Mouse (Mus musculus) layer of hippocampus, adult 8-10 months (tissue): ENCODE data around the gene AI661453. TPM values are rescaled to one million over a fixed set of nuclear protein-coding genes. Genes with fewer than 3 reads are reported as not detected.
"Not testable (repeated sequence)": the region's sequence is repeated elsewhere in the genome, so short reads cannot be mapped to it uniquely, and the experiment has no call there.

Experiments used
- DNase-seq, 2 experiments: peaks; one replicate each; pipeline ENCODE4 v3.0.0; 2022; ENCODE audit warnings: low spot score in 2 of 2
- total RNA-seq, 4 experiments: library from RNA; stranded (reverse); gene quantifications; 2 replicates each; pipeline ENCODE4 v1.2.4; 2022

The AI661453 gene
- total RNA-seq, 4 experiments from 2014 or later: 0.23 to 0.82 (median 0.66) TPM

GRCm38 (mm10) chr17:47501946-47502706 lies 65.7 kb downstream of the AI661453 start, which contains the start of gene Taf8:
TSS of gene Taf8 (minus strand) at chr17:47502292.
- DNase-seq: peak; percentile 87 to 93

GRCm38 (mm10) chr17:47502707-47503045 lies 66.3 kb downstream of the AI661453 start:
- not testable (repeated sequence) for DNase-seq

GRCm38 (mm10) chr17:47503689-47504088 lies 67.3 kb downstream of the AI661453 start:
- DNase-seq: no peak

- no peak for DNase-seq
Measured at GRCm38 (mm10) chr17:47504228-47504627, 67.8 kb downstream of the AI661453 start.

DNA sequence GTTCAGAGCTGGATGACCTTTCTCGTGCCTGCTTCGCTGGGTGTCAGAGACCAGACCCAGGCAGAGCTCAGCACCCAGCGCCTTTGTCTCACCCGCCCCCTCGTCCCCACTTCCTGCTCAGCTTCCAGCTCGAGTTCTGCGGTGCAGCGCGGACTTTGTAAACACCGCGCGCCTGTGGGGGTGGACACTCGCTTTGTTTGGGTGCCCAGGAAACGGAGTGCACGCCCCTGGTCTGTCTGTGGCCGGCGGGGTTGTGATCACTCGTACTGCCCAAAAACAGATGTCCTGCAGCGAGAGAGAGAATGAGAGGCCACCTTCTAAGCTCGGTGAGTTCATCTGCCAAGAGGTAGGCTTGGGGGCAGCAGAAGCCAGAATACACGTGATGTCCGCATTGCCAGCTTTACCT lies 68.5 kb downstream of the AI661453 start, which contains the start of gene Ccnd3:
Gene Ccnd3, plus strand, starts transcription at position 111 of the 406 bp plus-strand sequence.
- DNase-seq: peak; percentile 54 to 59

- no peak for DNase-seq
Measured at GRCm38 (mm10) chr17:47505566-47505965, 69.2 kb downstream of the AI661453 start.

DNA sequence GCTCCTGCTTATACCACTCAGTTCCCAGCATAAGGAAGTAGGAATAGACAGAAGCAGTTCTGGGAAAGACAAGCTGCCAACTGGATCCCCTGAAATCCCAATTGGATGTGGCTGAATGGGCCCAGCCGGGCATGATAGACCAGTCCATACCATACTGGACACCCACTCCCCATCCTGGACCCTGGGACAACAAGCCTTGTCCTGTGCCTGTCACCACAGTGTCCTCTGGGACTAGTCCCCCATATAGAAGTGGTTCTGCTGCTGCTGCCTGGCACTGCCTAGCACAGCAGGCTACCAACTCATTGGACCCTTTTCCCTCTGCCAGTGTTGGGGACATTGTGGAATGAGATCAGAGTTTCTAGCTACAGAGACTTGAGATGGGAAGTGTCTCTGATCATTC lies 69.6 kb downstream of the AI661453 start:
- no peak for DNase-seq

DNA sequence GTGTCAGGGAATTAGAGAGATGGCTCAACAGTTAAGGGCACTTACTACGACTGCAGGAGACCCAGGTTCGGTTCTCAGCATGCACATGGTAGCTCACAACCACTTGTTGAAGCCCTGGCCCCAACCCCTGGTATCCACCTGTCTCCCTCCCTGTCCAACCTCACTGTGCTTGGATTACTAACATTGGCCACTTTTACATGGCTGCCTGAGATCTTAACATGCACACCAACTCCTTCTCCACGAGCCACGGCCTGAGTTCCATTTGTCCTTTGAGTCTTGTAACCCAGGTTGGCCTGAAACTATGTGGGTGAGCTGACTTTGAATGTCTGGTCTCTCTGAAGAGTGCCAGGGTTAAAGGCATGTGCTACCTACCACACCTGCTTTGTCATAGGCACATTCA lies 70.3 kb downstream of the AI661453 start:
- no peak for DNase-seq

- DNase-seq: no peak
Measured at GRCm38 (mm10) chr17:47507523-47507922, 71.1 kb downstream of the AI661453 start.

- peak; percentile 81 to 87 for DNase-seq
Measured at GRCm38 (mm10) chr17:47508012-47508608, 71.7 kb downstream of the AI661453 start.

GRCm38 (mm10) chr17:47509031-47509705 lies 72.8 kb downstream of the AI661453 start:
- DNase-seq: no peak

GRCm38 (mm10) chr17:47511111-47512020 lies 75.0 kb downstream of the AI661453 start:
- peak; percentile 95 to 98 for DNase-seq

- DNase-seq: no peak
Measured at GRCm38 (mm10) chr17:47512956-47513775, 76.8 kb downstream of the AI661453 start.

- no peak for DNase-seq
Measured at GRCm38 (mm10) chr17:47515180-47515844, 78.9 kb downstream of the AI661453 start.

GRCm38 (mm10) chr17:47516232-47516631 lies 79.8 kb downstream of the AI661453 start:
- DNase-seq: no peak

DNA sequence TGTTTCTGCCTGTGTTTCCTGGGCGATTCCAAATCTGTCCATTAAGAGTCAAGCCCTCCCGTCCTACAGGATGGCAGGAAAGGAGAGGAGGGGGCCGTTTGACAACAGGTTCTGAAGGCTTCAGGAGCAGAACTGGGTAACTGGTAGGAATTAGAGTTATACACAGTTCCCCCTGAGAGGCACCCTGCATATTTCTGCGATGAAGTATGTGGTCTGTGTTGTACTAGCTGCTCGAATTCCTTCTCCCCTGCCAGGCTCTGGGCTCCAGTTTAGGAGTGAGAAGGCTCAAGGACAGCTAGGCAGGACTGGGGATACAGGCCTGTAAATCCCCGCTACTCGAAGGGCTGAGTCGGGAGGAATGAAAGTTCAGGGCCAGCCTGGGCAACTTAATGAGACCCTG lies 81.8 kb downstream of the AI661453 start:
- no peak for DNase-seq
